Mouse (Mus musculus): ENCODE data around the gene Nckap5. TPM values are rescaled to one million over a fixed set of nuclear protein-coding genes. Genes with fewer than 3 reads are reported as not detected.

Nckap5 gene
- total RNA-seq, 2 experiments from 2014 or later = 8.3 to 11.3 TPM

DNA sequence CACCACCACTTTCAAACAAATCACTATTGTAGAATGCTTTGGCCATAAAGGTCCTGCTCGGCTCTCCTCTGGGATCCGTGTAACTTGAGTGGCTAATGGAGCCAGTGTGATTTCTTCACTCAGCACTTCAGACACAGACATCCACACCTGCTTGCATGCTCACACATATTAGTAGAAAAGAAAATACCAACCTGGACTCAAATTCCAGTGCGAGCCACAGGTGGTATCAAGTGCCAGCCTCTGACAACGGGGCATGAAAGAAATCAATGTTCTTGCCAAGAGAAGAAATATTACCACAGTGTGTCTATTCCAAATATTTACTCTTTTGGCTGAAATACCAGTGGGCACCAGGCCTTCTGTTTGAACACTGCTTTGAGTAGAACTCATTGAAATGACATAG lies 208.6 kb downstream of the Nckap5 start:
- DNase-seq = no peak

DNA sequence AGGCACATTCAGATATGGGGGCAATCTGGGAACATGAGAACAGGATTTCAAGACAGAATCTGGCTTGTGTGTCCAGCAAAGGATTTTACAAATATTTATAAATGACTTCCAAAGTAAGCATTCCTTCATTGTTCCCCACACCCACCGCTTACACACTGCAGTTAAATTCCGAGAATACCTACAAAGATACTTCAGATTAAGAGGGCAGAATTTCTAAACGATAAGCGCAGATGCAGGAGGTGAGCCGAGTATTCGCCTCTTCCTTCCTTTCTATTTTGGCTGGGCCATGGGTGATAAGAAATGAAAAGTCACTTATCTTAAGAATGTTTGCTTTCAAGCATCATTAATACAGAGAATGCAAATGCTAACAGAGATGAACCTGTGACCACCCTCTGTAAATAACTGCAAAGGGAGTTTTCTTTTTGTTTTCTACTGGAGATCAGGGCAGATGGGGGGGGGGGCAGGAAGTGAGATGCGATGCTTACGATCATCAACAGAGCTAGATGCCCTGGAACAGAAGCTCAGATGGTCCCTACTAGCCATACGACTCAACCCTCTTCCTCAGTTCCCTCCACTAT lies 213.0 kb downstream of the Nckap5 start:
- no peak for DNase-seq

DNA sequence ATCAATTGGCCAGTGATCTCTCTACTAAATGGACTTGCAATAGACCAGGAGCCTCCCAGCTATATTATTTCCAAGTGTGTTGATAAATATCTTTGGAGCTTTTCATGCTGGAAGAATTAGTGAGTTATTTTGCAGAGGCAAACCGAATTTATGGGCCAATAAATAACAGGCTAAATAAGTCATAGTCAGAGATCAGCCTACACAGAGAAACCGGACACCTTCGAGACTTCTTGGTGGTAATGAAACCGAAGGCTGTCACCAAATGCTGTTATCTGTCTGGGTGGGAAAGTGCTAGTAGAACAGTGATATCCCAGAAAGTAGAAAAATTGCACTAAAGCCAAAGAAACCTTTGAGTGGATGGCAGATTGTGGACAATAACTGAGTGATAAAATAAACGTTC lies 213.6 kb downstream of the Nckap5 start:
- no peak for DNase-seq

DNA sequence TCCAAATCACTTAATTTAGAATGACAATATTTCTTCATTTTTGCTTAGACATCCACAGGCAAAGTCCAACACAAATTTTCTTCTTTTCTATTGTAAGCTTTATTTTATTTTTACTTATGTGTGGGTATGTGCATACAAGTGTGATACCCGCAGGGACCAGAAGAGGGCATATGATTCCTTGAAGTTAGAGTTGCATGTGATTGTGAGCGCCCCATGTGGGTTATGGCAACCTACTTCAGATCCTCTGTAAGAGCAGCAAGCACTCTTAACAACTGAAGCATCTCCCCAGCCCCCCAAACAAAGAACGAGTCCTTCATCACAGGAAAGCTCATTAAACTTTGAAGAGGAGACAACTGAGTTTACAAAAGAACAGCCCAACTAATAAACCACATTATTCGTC lies 217.7 kb downstream of the Nckap5 start:
- no peak for DNase-seq

DNA sequence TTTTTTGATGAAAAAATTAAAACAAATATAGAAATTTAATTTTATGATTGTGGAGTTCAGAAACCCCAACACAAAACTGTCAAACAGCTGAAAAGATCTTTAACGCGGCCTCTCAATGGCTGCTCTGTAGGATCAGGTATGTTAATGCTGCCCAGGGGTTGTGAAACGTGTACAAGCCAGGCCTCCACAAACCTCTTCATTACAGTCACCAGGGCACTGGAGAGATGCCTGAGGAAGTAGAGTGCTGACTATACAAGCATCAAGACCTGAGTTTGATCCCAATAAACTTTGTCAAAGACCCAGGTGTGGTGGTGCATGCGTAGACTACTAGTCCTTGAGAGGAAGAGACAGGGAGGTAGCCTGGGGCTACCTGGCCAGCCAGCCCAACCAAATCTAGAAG lies 222.0 kb downstream of the Nckap5 start:
- no peak for DNase-seq

DNA sequence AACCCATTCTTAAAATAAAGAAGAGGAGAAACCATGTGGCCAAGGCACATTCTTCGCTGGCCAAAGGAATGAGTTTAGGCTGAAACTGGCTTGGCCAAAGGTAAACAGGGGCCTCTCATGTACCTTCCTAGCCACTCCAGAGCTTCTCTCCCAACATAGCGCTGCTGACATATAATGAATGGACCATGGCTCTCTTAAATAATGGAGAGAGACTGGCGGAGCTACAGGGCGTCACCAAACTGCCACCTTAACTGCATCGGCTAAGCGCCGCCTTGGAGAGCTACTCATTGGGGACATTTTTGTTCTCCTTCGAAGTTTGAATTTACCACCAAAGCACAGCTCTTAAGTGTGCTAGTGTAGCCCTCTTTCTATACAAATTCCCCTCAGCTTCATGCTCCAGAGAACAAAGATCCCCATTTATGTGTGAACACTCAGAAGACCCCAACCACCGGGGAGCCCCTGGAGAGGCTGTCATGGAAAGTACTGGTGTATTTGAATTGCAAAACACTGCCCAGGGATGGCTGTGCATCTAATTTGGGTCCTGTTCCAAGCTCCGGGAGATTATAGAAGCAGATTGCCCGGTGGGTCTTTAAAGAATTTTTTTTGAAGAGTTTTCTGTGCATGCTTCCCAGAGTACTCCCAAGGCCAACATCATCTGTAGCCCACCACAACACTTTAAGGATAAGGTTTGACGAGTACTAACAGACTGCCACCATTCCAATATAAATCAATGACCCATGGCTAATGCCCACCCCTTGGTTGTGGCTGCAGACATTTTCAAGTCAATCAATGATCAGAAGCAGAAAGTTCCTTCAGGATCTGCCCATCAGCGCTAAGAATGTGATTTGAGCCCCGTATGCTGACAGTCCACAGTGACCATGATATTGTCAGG lies 224.2 kb downstream of the Nckap5 start:
- no peak for DNase-seq

DNA sequence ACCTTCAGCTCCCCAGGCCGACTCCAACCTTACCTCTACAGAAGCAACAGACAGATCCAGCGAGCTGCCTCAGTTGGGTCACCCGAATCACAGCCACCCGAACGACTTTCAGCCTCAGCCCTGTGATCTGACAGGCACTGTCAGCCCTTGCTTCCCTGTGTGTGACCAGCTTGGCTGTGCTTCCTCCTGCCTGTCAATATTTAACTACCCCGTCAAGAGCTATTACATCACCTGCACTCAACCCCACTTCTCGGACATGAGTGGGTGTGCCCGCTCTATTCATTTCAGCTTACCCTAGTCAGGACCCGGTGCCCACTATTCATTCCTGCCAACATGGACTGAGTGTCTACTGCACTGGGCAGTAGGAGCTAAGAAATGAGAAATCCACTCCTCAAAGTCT lies 226.0 kb downstream of the Nckap5 start:
- DNase-seq = no peak

DNA sequence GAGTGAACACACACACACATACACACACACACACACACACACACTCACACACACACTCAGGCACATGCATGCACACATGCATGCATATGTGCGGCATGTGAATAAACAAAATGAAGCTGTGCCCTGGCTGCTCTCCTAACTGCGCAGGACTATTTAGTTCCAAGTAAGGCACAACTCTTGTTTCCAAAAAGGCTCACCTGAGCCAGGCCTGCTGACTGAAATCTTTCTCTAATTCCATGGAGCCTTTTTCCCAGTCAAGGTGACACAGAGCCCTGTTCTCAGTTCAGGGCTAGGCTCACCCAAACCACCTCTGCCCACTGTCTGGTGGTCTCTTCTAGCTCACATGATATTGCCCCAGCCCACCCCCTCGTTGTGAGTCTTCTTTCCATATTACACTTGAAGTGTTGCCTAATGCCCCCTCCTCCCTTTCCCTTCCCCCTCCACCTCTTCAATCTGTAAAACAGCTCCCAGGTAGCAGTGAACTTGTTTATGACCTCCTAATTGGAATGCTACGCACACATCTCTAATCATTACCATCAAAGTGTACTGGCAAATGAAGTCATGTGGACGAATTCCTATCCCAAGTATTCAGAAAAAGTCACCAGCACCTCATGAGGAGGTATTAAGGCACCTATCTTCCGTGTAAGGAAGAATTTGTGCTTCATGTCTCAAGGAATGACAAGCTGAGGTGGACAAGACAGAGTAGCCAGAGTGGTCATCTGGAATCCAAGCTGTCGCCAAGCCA lies 226.7 kb downstream of the Nckap5 start:
- no peak for DNase-seq

DNA sequence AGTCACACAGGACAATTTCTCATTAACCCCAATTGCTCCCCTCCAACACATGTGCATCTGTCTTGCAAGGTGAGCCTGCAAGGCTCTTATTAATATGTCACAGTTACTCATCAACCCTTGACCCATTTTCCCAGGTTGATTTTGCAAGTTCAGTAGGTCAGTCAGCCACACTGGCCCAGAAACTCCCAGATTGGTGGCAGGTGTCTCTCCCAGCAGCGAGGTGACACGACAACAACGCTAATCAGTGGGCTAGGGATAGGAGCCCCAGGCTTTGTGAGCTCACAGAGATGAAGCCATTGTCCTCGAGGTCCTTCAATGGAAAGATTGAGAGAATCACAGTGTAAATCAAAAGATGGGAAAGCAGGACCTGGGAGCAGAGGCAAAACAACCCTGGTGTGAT lies 230.0 kb downstream of the Nckap5 start:
- no peak for DNase-seq

DNA sequence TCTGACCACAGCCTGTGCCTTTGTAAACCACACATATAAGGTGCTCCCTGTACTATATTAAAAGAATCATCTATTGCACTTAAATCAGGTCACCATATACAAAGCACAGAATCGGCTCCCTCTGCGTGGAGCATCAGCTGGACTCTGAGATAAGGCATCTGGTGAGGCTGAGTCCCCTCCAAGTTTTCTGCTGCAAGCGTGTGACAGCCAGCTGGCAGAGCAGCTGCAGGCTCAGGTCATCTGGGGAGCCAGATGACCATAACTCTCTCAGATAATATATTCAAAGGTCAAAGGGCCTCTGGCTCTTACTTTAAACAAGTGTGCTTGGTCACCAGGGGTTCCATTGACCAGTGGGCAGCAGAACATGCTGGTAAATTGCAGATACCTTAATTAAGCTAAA lies 233.2 kb downstream of the Nckap5 start:
- DNase-seq = no peak

DNA sequence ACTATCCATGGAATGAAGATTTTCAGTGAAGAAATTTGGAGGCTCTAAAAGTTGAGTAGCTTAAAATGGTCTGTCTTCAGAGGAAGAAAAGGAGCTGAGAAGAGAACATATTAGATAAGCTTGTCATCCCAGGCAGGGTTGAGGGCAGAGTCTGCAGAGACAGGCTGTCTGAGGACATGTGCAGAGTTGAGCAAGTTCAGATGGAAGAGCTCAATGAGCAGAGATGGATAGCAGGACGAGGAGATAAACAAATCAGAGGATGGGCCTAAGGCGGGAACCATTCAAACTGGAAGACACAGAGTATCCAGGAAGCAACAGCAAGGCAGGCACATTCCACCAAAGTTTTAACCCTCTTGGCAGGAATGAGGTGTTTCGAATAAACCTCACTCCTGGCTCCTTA lies 235.8 kb downstream of the Nckap5 start:
- no peak for DNase-seq

DNA sequence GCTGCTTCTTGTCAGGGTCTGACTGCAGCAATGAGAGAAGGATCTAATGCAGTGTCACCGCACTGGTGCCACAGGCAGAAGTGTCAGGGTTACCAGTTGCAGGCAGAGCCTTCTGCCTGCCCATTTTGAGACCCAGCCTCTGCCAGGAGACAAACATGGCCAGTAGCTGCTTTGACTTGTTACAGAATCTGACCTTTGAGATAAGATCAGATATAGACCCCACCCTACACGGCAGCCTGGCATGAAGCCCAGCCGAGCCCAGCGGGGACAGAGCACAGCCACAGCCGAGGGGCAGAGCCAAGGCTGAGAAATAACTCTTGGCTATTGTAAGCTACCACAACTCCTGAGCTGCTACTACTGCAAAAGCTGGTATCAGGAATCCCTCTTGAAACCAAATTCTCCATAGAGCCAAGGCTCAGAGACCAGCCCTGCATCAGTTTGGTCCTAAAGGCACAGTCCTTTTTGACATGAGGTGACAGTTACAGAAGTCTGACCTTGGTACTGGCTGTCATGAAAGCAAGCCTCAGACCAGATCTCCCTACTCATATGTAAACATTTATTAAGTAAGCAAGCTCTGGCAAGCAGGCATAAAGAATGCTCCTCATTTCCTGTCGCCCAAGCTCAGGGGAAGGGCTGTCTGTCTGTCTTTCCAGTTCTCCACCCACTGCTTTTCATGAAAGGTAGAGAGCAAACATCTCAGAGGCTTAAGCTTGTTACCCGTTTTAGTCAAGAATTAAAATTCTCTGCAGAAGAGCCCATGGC lies 237.4 kb downstream of the Nckap5 start:
- DNase-seq = no peak

DNA sequence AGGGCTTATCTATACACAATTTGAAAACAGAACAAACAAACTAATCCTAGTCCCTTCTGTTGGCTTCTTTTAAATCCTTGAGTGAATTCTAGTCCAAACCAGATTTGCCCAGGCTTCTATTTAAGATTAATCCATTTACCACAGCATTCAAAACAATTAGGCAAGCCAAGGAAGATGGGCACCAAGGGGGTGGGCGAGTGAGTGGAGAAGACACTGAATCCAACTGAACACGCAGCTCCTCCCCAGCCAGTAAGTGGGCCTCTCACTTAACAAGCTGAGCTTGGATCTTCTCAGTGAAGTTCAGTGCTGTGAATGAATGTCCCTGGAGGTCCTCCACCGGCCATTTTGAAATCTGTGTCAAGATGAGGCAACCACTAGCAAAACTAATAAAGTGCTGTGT lies 239.7 kb downstream of the Nckap5 start:
- no peak for DNase-seq

DNA sequence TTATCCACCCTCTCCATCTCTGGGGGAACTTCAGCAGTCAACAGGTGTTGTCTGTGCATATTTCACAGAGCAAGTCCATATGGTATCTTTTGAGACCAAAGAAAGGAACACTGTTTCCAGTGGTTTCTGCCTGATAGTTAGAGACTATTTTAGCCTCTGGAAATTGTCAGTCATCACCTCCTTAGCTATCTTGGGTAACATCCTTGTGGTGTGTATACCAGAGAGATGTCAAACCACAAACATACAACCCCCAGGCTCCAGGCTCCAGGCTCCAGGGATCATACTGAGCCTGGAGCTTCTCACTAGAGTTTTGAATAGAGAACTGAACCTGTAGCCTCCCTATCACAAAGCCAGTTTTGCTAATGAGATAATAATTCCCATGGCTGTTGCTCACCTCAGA lies 252.4 kb downstream of the Nckap5 start:
- DNase-seq = no peak

DNA sequence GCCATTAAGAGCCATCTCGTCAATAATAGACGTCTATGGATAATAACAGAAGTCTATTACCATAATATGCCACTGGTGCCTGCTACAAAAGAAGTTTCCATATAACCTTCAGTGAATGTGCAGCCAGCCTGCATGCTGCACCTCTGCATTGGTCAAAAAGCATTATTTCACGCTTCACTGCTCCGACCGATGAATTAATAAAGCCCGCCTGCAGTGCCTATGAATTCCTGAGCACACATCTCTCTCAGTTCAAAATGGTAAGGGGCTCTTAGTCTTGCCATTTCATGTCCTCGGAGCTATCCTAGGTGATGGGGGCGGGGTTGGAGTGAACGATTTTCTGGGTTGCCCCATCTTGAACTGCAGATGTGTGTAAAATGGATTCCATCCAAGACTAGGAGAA lies 256.3 kb downstream of the Nckap5 start:
- no peak for DNase-seq

DNA sequence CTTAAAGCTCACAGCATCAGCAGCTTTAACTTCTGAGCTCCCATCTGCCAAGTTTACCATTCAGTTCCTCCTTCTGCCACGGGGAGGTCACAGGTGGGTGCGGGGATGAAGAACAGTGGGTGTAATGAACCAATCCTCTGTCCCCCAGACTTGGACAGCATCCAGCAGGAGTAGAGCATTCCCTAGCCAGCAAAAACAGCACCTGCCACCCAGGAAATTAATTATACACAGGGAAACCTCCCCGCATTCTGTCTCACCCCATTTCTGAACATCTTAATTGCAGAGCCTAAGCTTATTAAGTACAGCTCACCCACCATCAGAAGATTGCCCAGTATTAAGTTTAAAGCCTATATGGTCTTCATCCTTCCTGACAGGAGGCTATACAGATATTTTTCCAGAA lies 256.9 kb downstream of the Nckap5 start:
- no peak for DNase-seq

DNA sequence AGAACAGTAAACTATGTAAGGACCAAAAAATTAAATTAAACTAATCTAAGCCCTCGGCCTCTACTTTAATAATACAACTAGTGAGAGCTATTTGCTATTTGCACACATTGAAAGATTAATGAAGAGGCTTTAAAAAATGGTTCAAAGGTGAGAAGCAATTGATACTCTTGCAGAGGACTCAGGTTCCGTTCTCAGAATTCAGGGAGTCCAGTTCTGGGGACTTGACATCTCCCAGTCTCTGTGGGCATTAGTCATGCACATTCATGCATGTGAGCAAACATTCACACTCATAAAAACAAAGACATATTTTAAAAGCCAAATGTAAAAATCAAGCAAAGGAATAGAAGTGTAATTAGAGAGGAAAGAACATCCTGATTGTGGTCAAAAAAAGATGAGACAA lies 257.5 kb downstream of the Nckap5 start:
- no peak for DNase-seq

DNA sequence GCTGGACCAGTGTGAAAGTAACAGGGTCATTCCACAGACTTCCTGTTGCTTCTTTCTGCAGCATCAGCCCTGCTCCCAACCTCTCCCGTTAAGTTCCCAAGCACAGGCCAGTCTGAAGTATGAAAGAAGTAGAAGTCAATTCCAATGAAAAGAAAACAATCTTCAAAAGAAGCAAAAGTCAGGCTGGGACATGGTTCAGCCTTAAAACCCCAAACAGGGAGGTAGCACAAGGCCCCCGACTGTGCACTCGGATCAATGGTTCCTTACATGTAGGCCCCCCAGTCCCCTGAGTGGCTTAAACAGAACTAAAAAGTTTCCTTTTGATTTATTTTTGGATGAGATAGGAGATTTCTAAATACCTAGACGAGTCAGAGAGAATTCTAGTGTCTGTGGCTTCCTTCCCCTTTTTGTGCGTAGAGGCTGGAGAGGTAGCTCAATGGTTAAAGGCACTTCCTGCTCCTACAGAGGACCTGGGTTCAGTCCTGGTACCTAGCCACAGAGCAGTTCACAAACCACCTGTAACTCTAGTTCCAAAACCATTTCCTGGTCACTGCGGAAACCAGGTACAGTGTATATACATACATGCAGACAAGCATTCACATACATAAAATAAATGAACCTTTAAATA lies 260.9 kb downstream of the Nckap5 start:
- no peak for DNase-seq

DNA sequence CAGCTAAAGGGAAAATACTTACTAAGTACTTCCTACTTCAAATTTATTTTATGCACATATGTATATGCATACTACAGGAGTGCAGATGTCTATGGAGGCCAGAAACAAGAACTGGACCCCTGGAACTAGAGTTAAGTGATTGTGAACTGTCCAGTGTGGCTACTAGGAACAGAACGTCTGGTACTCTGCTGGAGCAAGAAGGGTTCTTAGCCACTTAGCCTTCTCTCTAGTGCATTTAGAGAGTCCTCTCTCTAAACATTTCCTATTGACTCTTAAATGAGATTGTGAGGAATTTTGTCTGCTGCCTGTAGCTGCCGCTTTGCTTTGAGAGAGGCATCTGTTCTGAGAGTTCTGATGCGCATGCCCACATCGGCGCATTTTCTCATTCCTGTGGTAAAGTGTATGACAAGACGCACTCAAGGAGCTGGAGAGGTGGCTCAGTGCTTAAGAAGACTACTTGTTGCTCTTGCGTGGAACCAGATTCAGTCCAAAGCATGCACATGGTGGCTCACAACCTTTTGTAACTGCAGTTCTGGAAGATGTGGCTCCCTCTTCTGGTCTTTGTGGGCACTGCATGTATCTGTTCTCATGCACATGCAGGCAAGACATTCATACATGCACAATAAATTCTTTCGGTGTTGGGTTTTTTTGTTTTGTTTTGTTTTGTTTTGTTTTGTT lies 261.9 kb downstream of the Nckap5 start:
- peak in 1 of 2 experiments; percentile 13 for DNase-seq

DNA sequence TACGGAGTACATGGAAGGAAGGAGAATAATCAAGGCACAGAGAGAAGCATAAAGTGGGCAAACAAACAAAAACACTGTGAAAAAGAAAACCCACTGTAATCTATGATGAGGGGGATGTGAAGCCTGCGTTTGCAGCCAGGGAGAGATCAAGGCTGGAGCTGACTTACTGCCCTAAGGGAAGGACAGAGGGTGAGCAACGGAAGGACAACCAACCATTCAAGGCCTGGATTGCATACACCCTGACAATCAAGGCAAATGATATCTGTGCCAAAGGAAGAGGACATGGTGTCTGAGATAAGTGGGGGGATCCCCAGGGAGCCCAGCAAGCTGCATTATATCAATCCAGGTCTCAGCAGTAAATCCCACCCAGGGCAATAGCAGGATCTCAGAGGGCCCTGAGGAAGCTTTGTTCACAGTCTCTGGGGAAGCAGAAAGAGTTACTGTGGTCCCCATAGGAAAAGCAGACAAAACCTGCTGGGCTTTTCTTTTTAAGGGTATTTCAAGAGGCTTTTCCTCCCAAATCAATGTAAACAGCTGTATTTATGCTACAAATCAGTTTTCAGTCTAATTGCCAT lies 265.4 kb downstream of the Nckap5 start:
- DNase-seq = no peak

DNA sequence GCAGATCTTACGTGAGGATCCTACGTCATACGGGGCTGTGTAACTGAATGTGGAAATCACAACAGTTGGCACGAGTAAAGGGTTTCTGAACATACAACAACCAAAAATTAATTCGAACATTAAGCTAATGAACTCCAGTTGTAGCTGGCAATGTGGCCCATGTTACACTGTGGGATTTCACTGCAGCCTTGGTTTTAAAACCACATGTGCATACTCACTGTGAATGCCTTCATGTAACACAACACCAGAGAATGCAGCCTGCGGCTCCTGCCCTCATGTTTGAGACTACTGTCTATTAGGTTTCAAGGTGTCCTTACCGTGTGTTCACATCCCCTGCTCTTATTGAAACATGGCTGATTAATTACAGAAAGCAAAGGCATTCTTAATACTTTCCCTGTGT lies 269.7 kb downstream of the Nckap5 start:
- no peak for DNase-seq

All from layer of hippocampus, postnatal 36 days (tissue).